Mouse (Mus musculus): Measurements from ENCODE around the gene Olfr616. TPM values are rescaled to one million over a fixed set of nuclear protein-coding genes. Genes with fewer than 3 reads are reported as not detected.
"Not testable (repeated sequence)": the region's sequence is repeated elsewhere in the genome, so short reads cannot be mapped to it uniquely, and the experiment has no call there.

Gene Olfr616
- total RNA-seq (2021) = not detected
- long read RNA-seq, experiment 1 = 0 reads
- long read RNA-seq, experiment 2 = 0 reads

- DNase-seq = no peak
Measured at GRCm38 (mm10) chr7:103569043-103569442, at the start of gene Olfr616. Olfr616 (minus strand) TSS chr7:103569143.

GRCm38 (mm10) chr7:103612434-103612833 is 43.5 kb upstream of the Olfr616 start, which contains the start of gene Olfr620:
Olfr620 (minus strand) TSS chr7:103612534.
- DNase-seq = no peak

GRCm38 (mm10) chr7:103607425-103607824 is 38.5 kb upstream of the Olfr616 start:
- DNase-seq = no peak

- DNase-seq = no peak
Measured at GRCm38 (mm10) chr7:103600275-103600674, 31.3 kb upstream of the Olfr616 start, which contains the start of gene Olfr619. Olfr619 (plus strand) TSS chr7:103600575.

- DNase-seq = no peak
Measured at GRCm38 (mm10) chr7:103589803-103590202, 20.9 kb upstream of the Olfr616 start, which contains the start of gene Olfr618. Olfr618 (plus strand) TSS chr7:103590103.

GRCm38 (mm10) chr7:103572761-103573160 is 3.8 kb upstream of the Olfr616 start, which contains the start of gene Olfr617:
Olfr617 (plus strand) TSS chr7:103573061.
- DNase-seq = no peak

- DNase-seq = no peak
Measured at GRCm38 (mm10) chr7:103555779-103556178, 13.2 kb downstream of the Olfr616 start, which contains the start of gene Olfr615. Olfr615 (plus strand) TSS chr7:103556079.

GRCm38 (mm10) chr7:103547774-103548173 is 21.2 kb downstream of the Olfr616 start, which contains the start of gene Olfr613:
Olfr613 (plus strand) TSS chr7:103548074.
- no peak for DNase-seq

- DNase-seq = not testable (repeated sequence)
Measured at GRCm38 (mm10) chr7:103542617-103543016, 26.3 kb downstream of the Olfr616 start, which contains the start of gene Olfr612. Olfr612 (minus strand) TSS chr7:103542717.

- DNase-seq = not testable (repeated sequence)
Measured at GRCm38 (mm10) chr7:103520746-103521145, 48.2 kb downstream of the Olfr616 start, which contains the start of gene Olfr611. Olfr611 (minus strand) TSS chr7:103520846.

Small RNA genes lying within 50 kb of the gene (microRNA-seq; reads per million reads assigned to microRNA genes)
- 0 reads per million in 2 experiments for gene Gm26506

Other genes with a start within 250 kb of the Olfr616 start
- not detected for gene Olfr598, start 245.6 kb downstream of the Olfr616 start, total RNA-seq (2021)
- gene Olfr599, start 233.2 kb downstream of the Olfr616 start, total RNA-seq (2021) = not detected
- gene Olfr600, start 219.5 kb downstream of the Olfr616 start, total RNA-seq (2021) = not detected
- not detected for gene Olfr601, start 206.5 kb downstream of the Olfr616 start, total RNA-seq (2021)
- gene Olfr603, start 183.0 kb downstream of the Olfr616 start, total RNA-seq (2021) = not detected
- not detected for gene Usp17lc, start 154.1 kb downstream of the Olfr616 start, total RNA-seq (2021)
- not detected for gene Olfr605, start 123.7 kb downstream of the Olfr616 start, total RNA-seq (2021)
- gene Olfr606, start 120.1 kb downstream of the Olfr616 start, total RNA-seq (2021) = not detected
- not detected for gene Olfr607, start 105.0 kb downstream of the Olfr616 start, total RNA-seq (2021)
- gene Olfr608, start 99.3 kb downstream of the Olfr616 start, total RNA-seq (2021) = not detected
- gene Olfr609, start 71.1 kb downstream of the Olfr616 start, total RNA-seq (2021) = not detected
- gene Olfr610, start 57.0 kb downstream of the Olfr616 start, total RNA-seq (2021) = not detected
- not detected for gene Olfr611, start 48.3 kb downstream of the Olfr616 start, total RNA-seq (2021)
- gene Olfr612, start 26.4 kb downstream of the Olfr616 start, total RNA-seq (2021) = not detected
- not detected for gene Olfr613, start 21.1 kb downstream of the Olfr616 start, total RNA-seq (2021)
- not detected for gene Olfr615, start 13.1 kb downstream of the Olfr616 start, total RNA-seq (2021)
- not detected for gene Olfr617, start 3.9 kb upstream of the Olfr616 start, total RNA-seq (2021)
- not detected for gene Olfr618, start 21.0 kb upstream of the Olfr616 start, total RNA-seq (2021)
- gene Olfr619, start 31.4 kb upstream of the Olfr616 start, total RNA-seq (2021) = not detected
- not detected for gene Olfr620, start 43.4 kb upstream of the Olfr616 start, total RNA-seq (2021)
- not detected for gene Olfr622, start 73.6 kb upstream of the Olfr616 start, total RNA-seq (2021)
- not detected for gene Olfr623, start 94.6 kb upstream of the Olfr616 start, total RNA-seq (2021)
- gene Olfr624, start 102.0 kb upstream of the Olfr616 start, total RNA-seq (2021) = not detected
- not detected for gene Olfr625-ps1, start 113.6 kb upstream of the Olfr616 start, total RNA-seq (2021)
- not detected for gene Olfr243, start 145.5 kb upstream of the Olfr616 start, total RNA-seq (2021)
- gene Olfr628, start 161.2 kb upstream of the Olfr616 start, total RNA-seq (2021) = not detected
- not detected for gene Olfr629, start 175.8 kb upstream of the Olfr616 start, total RNA-seq (2021)
- not detected for gene Olfr630, start 188.2 kb upstream of the Olfr616 start, total RNA-seq (2021)
- not detected for gene Olfr69, start 202.5 kb upstream of the Olfr616 start, total RNA-seq (2021)
- not detected for gene Olfr68, start 210.6 kb upstream of the Olfr616 start, total RNA-seq (2021)
- gene Olfr67, start 222.7 kb upstream of the Olfr616 start, total RNA-seq (2021) = not detected
- 100 to 1,000 TPM; 105 to 167 TPM for gene Hbb-bt, start 244.9 kb upstream of the Olfr616 start, total RNA-seq (2021)